Mouse (Mus musculus) CH12.LX (cell line): Measurements from ENCODE around the gene Rae1. TPM values are rescaled to one million over a fixed set of nuclear protein-coding genes. Genes with fewer than 3 reads are reported as not detected.
A peak's percentile ranks its signal among the peaks of the same experiment; 100 is the strongest.

Experiments
- DNase-seq: peaks from one replicate; pipeline ENCODE4 v3.0.0-alpha.2; 2013; ENCODE audit errors: extremely low read depth
- H3K27ac ChIP-seq: 2 replicates; pipeline ENCODE4 v1.5.1; 2012; ENCODE audit warnings: low read depth, mild to moderate bottlenecking, control low read depth, moderate library complexity; ENCODE audit not compliant: insufficient read depth
- H3K27me3 ChIP-seq: replicated peaks from 2 replicates; pipeline ENCODE3; 2012; ENCODE audit warnings: inconsistent platforms
- H3K36me3 ChIP-seq, 2 experiments: replicated peaks in 1 of 2; 2 replicates each; pipeline versions ENCODE3 to v1.6.1; 2012; ENCODE audit warnings: inconsistent platforms in 1 of 2, low read length in 1 of 2, mild to moderate bottlenecking in 1 of 2, mixed read lengths in 1 of 2, moderate library complexity in 1 of 2; ENCODE audit not compliant: control insufficient read depth in 1 of 2, insufficient read depth in 1 of 2
- H3K4me1 ChIP-seq, 2 experiments: 2 replicates each; pipeline ENCODE4 v1.6.1; 2012; ENCODE audit warnings: inconsistent platforms in 1 of 2, moderate library complexity in 1 of 2; ENCODE audit not compliant: insufficient read depth in 2 of 2, control insufficient read depth in 1 of 2
- H3K4me2 ChIP-seq: 2 replicates; pipeline ENCODE4 v1.6.1; 2012; ENCODE audit warnings: low read depth, mild to moderate bottlenecking, control low read depth; ENCODE audit not compliant: poor library complexity, insufficient read depth, severe bottlenecking
- H3K4me3 ChIP-seq, 3 experiments: fragments of 150-350 bp in 1 of 3; sonication (generic) in 1 of 3; replicated peaks in 1 of 3; 2 replicates each; pipeline versions ENCODE3 to v1.5.1; 2011 to 2012; ENCODE audit warnings: low read depth in 2 of 3, low read length in 2 of 3, mild to moderate bottlenecking in 2 of 3, moderate library complexity in 2 of 3, control low read depth in 1 of 3, improper control_type of control experiment in 1 of 3, inconsistent platforms in 1 of 3, mixed read lengths in 1 of 3; ENCODE audit not compliant: poor library complexity in 1 of 3
- H3K79me2 ChIP-seq: replicated peaks from 2 replicates; pipeline ENCODE4 v1.6.1; 2012; ENCODE audit warnings: mild to moderate bottlenecking, moderate library complexity; ENCODE audit not compliant: control insufficient read depth, poor library complexity, insufficient read depth, severe bottlenecking; ENCODE audit errors: extremely low read depth
- H3K9ac ChIP-seq: 2 replicates; pipeline ENCODE4 v1.6.1; 2012; ENCODE audit warnings: low read depth, mild to moderate bottlenecking, control low read depth, moderate library complexity; ENCODE audit not compliant: insufficient read depth
- H3K9me3 ChIP-seq: replicated peaks from 2 replicates; pipeline ENCODE3; 2012; ENCODE audit warnings: low read length, inconsistent platforms, mixed read lengths
- BHLHE40 ChIP-seq: IDR thresholded peaks from 2 replicates; pipeline ENCODE4 v1.6.1; 2011; ENCODE audit warnings: mild to moderate bottlenecking, low read depth, low read length, improper control_type of control experiment
- CHD2 ChIP-seq: IDR thresholded peaks from 2 replicates; pipeline ENCODE4 v1.6.1; 2011; ENCODE audit warnings: low read length, improper control_type of control experiment
- CTCF ChIP-seq, 2 experiments: IDR thresholded peaks in 1 of 2; conservative IDR thresholded peaks in 1 of 2; 2 replicates each; pipeline ENCODE4 v1.5.1; 2011 to 2012; ENCODE audit warnings: low read depth in 2 of 2, low read length in 2 of 2, improper control_type of control experiment in 1 of 2, inconsistent platforms in 1 of 2, mild to moderate bottlenecking in 1 of 2, moderate library complexity in 1 of 2
- E2F4 ChIP-seq: IDR thresholded peaks from 2 replicates; pipeline ENCODE4 v1.6.1; 2011; ENCODE audit warnings: low read depth, low read length, improper control_type of control experiment; ENCODE audit not compliant: insufficient replicate concordance
- EP300 ChIP-seq: IDR thresholded peaks from 2 replicates; pipeline ENCODE4 v1.6.1; 2011; ENCODE audit warnings: low read length, improper control_type of control experiment
- IRF4 ChIP-seq: IDR thresholded peaks from 2 replicates; pipeline ENCODE4 v1.6.1; 2014; ENCODE audit warnings: low read depth, mild to moderate bottlenecking, inconsistent platforms, low read length, improper control_type of control experiment
- JUN ChIP-seq: IDR thresholded peaks from 2 replicates; pipeline ENCODE4 v1.6.1; 2011; ENCODE audit warnings: low read depth, mild to moderate bottlenecking, low read length, improper control_type of control experiment, moderate library complexity; ENCODE audit not compliant: insufficient read depth
- MAFK ChIP-seq: IDR thresholded peaks from 2 replicates; pipeline ENCODE4 v1.6.1; 2011; ENCODE audit warnings: low read length, improper control_type of control experiment; ENCODE audit not compliant: insufficient replicate concordance
- MEF2A ChIP-seq: IDR thresholded peaks from 2 replicates; pipeline ENCODE4 v1.6.1; 2014; ENCODE audit warnings: low read depth, mild to moderate bottlenecking, inconsistent platforms, low read length, improper control_type of control experiment, borderline replicate concordance
- MYC ChIP-seq: IDR thresholded peaks from 2 replicates; pipeline ENCODE4 v1.6.1; 2011; ENCODE audit warnings: low read depth, mild to moderate bottlenecking, improper control_type of control experiment, low read length
- NELFE ChIP-seq: IDR thresholded peaks from 2 replicates; pipeline ENCODE4 v1.6.1; 2011; ENCODE audit warnings: low read depth, low read length, improper control_type of control experiment
- POLR2A ChIP-seq: IDR thresholded peaks from 2 replicates; pipeline ENCODE4 v1.6.1; 2011; ENCODE audit warnings: low read depth, mild to moderate bottlenecking, improper control_type of control experiment, low read length
- POLR2AphosphoS2 ChIP-seq: IDR thresholded peaks from 2 replicates; pipeline ENCODE4 v1.6.1; 2011; ENCODE audit warnings: low read depth, low read length, improper control_type of control experiment
- SIN3A ChIP-seq: IDR thresholded peaks from 2 replicates; pipeline ENCODE4 v1.6.1; 2012; ENCODE audit warnings: low read length, improper control_type of control experiment, inconsistent platforms
- TBP ChIP-seq: conservative IDR thresholded peaks from 2 replicates; pipeline ENCODE4 v1.6.1; 2011; ENCODE audit warnings: low read depth, low read length, improper control_type of control experiment
- UBTF ChIP-seq: IDR thresholded peaks from 2 replicates; pipeline ENCODE4 v1.6.1; 2012; ENCODE audit warnings: low read depth, mild to moderate bottlenecking, inconsistent platforms, low read length, improper control_type of control experiment, moderate library complexity
- dilution Hi-C: fragments of 300-500 bp; cut with MboI; formaldehyde crosslinking; loops from 2 replicates; pipeline ENCODE4 v1.14.3; 2020; ENCODE audit warnings: low sequenced_read_pairs; ENCODE audit not compliant: extremely low pct_unique_long_range_greater_than_20kb, extremely low pct_ligation_motif_present
- in situ Hi-C: fragments of 300-500 bp; cut with MboI; formaldehyde crosslinking; loops from 3 replicates; pipeline ENCODE4 v1.14.3; 2019; ENCODE audit warnings: low sequenced_read_pairs, low pct_ligation_motif_present, low pct_unique_long_range_greater_than_20kb, mixed read lengths
- polyA plus RNA-seq: library from polyadenylated mRNA; unstranded; fragments of >175 nt; gene quantifications from 2 replicates; pipeline ENCODE4 v1.2.1, GENCODE M21; 2012; ENCODE audit warnings: low read depth; ENCODE audit not compliant: insufficient read length
- total RNA-seq, 2 experiments: library from RNA; depleted of rRNA; stranded (reverse); fragments of 300-350 nt in 1 of 2; fragments of >200 nt in 1 of 2; gene quantifications; 2 replicates each; pipeline ENCODE4 v1.2.3; 2012 to 2014

Rae1 gene
- total and polyA plus RNA-seq, 3 experiments = 86.3 to 114 (median 95.0) TPM

DNA sequence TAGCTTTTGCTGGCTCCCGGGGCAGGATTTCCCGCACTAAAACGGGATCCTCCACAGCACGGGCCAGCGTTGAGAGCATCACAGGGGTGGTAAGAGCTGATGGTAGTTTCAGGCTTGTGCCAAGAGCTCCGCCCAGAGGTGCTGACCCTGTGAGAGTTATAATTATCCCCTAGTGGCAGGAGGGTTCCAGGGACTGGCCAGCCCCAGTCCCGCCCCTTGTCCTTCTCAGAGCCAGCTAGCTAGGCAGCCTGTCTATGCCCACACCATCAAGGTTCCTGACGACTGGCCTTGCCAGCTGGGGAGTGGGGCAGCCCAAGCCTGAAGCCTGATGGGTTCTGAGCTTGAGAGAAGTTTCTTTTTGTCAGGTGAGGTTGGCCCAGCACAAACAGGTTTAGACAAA, 18.7 kb downstream of the Rae1 start:
- peaks cover 24 to 37% of the 10 kb centered on the region in 2 experiments for H3K36me3 ChIP-seq
- H3K4me2 ChIP-seq = 0 out of 2 replicates have a peak overlapping the region, but pooled peaks have one; percentile 14
- H3K79me2 ChIP-seq = peaks cover 12% of the 10 kb centered on the region
- in situ Hi-C loops (loop anchor here (5.0 to 25.0 kb wide), 2 partner anchors 64 to 144 kb away; partner anchors contain the start of gene Pck1), dilution Hi-C loops (no loop called here)
- no peak overlapping the region for H3K4me3 ChIP-seq
- peaks cover 36 to 53% of the 10 kb centered on the region in 2 experiments for H3K4me1 ChIP-seq
- H3K9me3 ChIP-seq = no peaks in the 10 kb centered on the region
- H3K9ac ChIP-seq = no peak overlapping the region
- peaks cover 6% of the 10 kb centered on the region for H3K27me3 ChIP-seq
- TF ChIP-seq EP300 = no peak
- TF ChIP-seq MAFK = no peak
- 0 out of 2 replicates have a peak, but pooled peaks have one; percentile 28 for TF ChIP-seq BHLHE40
- peak; percentile 70; the same call in 1 of the 2 replicates for TF ChIP-seq MEF2A
- TF ChIP-seq CTCF (conservative IDR thresholded peaks at IDR 0.05 in 1 of 2, IDR thresholded peaks at IDR 0.05 in 1 of 2; ENCODE audit: low read depth in 2 of 2, low read length in 2 of 2) = peak in 1 of 2 experiments; percentile 28; a peak in 1 of 4 replicates
- no peak for TF ChIP-seq IRF4
- TF ChIP-seq JUN = no peak
- TF ChIP-seq, all 38 proteins: peak for 3
- H3K27ac ChIP-seq = no peak overlapping the region
- DNase-seq = no peak

GRCm38 (mm10) chr2:173019322-173019721, 19.4 kb downstream of the Rae1 start:
- H3K4me1 ChIP-seq = peaks cover 39 to 60% of the 10 kb centered on the region in 2 experiments
- dilution Hi-C loops = no loop called here
- TF ChIP-seq E2F4 (no peak), POLR2AphosphoS2 (no peak), UBTF (no peak), SIN3A (no peak), POLR2A (no peak), IRF4 (no peak), TBP (no peak), NELFE (no peak), CHD2 (no peak), MYC (no peak)
- TF ChIP-seq, all 38 proteins: peak for 0
- peaks cover 6% of the 10 kb centered on the region for H3K27me3 ChIP-seq
- DNase-seq = no peak
- no peak overlapping the region for H3K9ac ChIP-seq
- no peaks in the 10 kb centered on the region for H3K9me3 ChIP-seq
- peak overlapping the region; percentile 31; the same call in 1 of the 2 replicates for H3K4me2 ChIP-seq
- in situ Hi-C loops = loop anchor here (5.0 to 25.0 kb wide), 2 partner anchors 63 to 143 kb away; partner anchors contain the start of gene Pck1
- no peak overlapping the region for H3K27ac ChIP-seq
- H3K4me3 ChIP-seq = peak overlapping the region in 1 of 3 experiments; percentile 34
- peaks cover 20 to 37% of the 10 kb centered on the region in 2 experiments for H3K36me3 ChIP-seq
- peaks cover 14% of the 10 kb centered on the region for H3K79me2 ChIP-seq
